In the genomic region with DNA sequence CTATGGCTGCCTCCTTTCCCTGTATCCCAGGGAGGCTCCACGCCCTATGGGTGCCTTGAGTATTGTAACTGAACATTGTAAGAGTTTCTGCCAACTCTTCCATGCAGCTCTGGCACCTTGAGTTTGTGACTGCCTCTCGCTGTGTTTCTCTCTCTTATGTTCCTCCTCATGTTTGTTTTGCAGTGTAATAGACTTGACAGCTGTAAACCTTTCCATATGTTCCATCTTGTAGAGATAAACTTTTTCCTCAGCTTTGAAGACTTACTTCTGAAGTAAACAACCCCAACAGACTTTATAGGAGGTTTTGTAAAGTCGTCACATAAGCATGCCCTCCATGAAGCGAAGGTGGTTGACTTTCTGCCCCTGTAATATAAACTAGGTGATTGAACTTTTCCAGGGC, we compare ENCODE assay signal across 29 mouse cellular contexts.
DNase-seq lines count a peak whose midpoint lies in the region; ATAC-seq and TF ChIP-seq lines count a peak whose summit lies in the region.
"Had no signal": no experiment of that assay in that cellular context is flagged by ENCODE, and none has a peak within 500 bp of the region (broad histone marks: within the 10 kb centered on the region; RNA-seq: fewer than 3 reads in every experiment).

No protein-coding gene starts in this region.

- peak; percentile 35 for DNase-seq in embryo, embryonic 10.5 days (ENCODE audit: low spot score)
- no peak for DNase-seq in embryo, embryonic 11 days
- no peak for DNase-seq in lung, embryonic 14.5 days
- no peak for DNase-seq in lung, adult 18-20 months
- DNase-seq in gastrocnemius, adult 2 months = no peak
- DNase-seq in forebrain, postnatal 0 days = no peak
- DNase-seq in ovary, postnatal 14 days (ENCODE audit: low spot score) = no peak
- DNase-seq: adrenal gland, adult 2 months; adrenal gland, postnatal 36 days; cerebellum, adult 2 months; cerebellum, postnatal 25 days; gastrocnemius, postnatal 10 days; heart, postnatal 10 days; kidney, adult 18-20 months; kidney, postnatal 14 days; lung, postnatal 10 days; midbrain, embryonic 14.5 days; right cerebral cortex, postnatal 25 days; spleen, adult 18-20 months; thymus, adult 2 months; thymus, postnatal 36 days had no signal

- intact Hi-C loops in gastrocnemius, adult 2 months (cut with DNase I) = no loop called here

- no peak overlapping the region for H3K9ac ChIP-seq in lung, embryonic 14.5 days
- no peak overlapping the region for H3K9ac ChIP-seq in limb, embryonic 13.5 days
- H3K9ac ChIP-seq in forebrain, postnatal 0 days = no peak overlapping the region
- H3K9ac ChIP-seq: forebrain, embryonic 15.5 days; heart, embryonic 13.5 days; hindbrain, embryonic 15.5 days had no signal

- TF ChIP-seq CTCF in lung, embryonic 14.5 days (IDR thresholded peaks at IDR 0.05; ENCODE audit: low read depth) = no peak
- no peak for TF ChIP-seq CTCF in gastrocnemius, adult 2 months (IDR thresholded peaks at IDR 0.05)
- no peak for TF ChIP-seq CTCF in forebrain, postnatal 0 days (IDR thresholded peaks at IDR 0.05; ENCODE audit: low read depth)

- H3K36me3 ChIP-seq in lung, embryonic 14.5 days (ENCODE audit: insufficient read depth) = no peaks in the 10 kb centered on the region
- no peaks in the 10 kb centered on the region for H3K36me3 ChIP-seq in limb, embryonic 13.5 days
- no peaks in the 10 kb centered on the region for H3K36me3 ChIP-seq in forebrain, postnatal 0 days (ENCODE audit: insufficient read depth)
- H3K36me3 ChIP-seq: forebrain, embryonic 10.5 days; forebrain, embryonic 15.5 days; heart, embryonic 13.5 days; hindbrain, embryonic 15.5 days had no signal

- no peak overlapping the region for H3K4me2 ChIP-seq in lung, embryonic 14.5 days
- H3K4me2 ChIP-seq in limb, embryonic 13.5 days (replicated peaks) = no peak overlapping the region
- H3K4me2 ChIP-seq in forebrain, postnatal 0 days (ENCODE audit: low read depth) = no peak overlapping the region
- H3K4me2 ChIP-seq: forebrain, embryonic 15.5 days; heart, embryonic 13.5 days; hindbrain, embryonic 15.5 days; liver, embryonic 11.5 days had no signal

- no peak overlapping the region for H3K4me3 ChIP-seq in lung, embryonic 14.5 days (ENCODE audit: low read depth, low read length)
- H3K4me3 ChIP-seq in limb, embryonic 13.5 days = no peak overlapping the region
- H3K4me3 ChIP-seq in gastrocnemius, adult 2 months = no peak overlapping the region
- no peak overlapping the region for H3K4me3 ChIP-seq in forebrain, postnatal 0 days (ENCODE audit: low read depth, low read length)
- H3K4me3 ChIP-seq: forebrain, embryonic 10.5 days; forebrain, embryonic 15.5 days; heart, embryonic 13.5 days; hindbrain, embryonic 15.5 days had no signal

- H3K9me3 ChIP-seq in lung, embryonic 14.5 days (ENCODE audit: low read depth, low read length) = no peaks in the 10 kb centered on the region
- H3K9me3 ChIP-seq in limb, embryonic 13.5 days = no peaks in the 10 kb centered on the region
- no peaks in the 10 kb centered on the region for H3K9me3 ChIP-seq in forebrain, postnatal 0 days (ENCODE audit: low read length)
- H3K9me3 ChIP-seq: forebrain, embryonic 10.5 days; forebrain, embryonic 15.5 days; heart, embryonic 13.5 days; hindbrain, embryonic 15.5 days had no signal

- H3K4me1 ChIP-seq in lung, embryonic 14.5 days (ENCODE audit: insufficient read depth) = peaks cover 32% of the 10 kb centered on the region
- peaks cover 26% of the 10 kb centered on the region for H3K4me1 ChIP-seq in limb, embryonic 13.5 days
- no peaks in the 10 kb centered on the region for H3K4me1 ChIP-seq in forebrain, postnatal 0 days (ENCODE audit: insufficient read depth)
- H3K4me1 ChIP-seq: hindbrain, embryonic 15.5 days had no signal

- WGBS in lung, embryonic 14.5 days = 52% methylated on average over 4 of the region's 4 CpGs
- 33% methylated on average over 4 of the region's 4 CpGs for WGBS in limb, embryonic 13.5 days
- 84% methylated on average over 4 of the region's 4 CpGs for WGBS in forebrain, postnatal 0 days

- peak overlapping the region; percentile 58; the same call in 1 of the 2 replicates for H3K27ac ChIP-seq in lung, embryonic 14.5 days (ENCODE audit: low read depth)
- peak overlapping the region; percentile 22; the same call in 1 of the 2 replicates for H3K27ac ChIP-seq in limb, embryonic 13.5 days
- H3K27ac ChIP-seq in gastrocnemius, adult 2 months = no peak overlapping the region
- H3K27ac ChIP-seq in forebrain, postnatal 0 days (ENCODE audit: low read depth, low read length) = no peak overlapping the region
- H3K27ac ChIP-seq: forebrain, embryonic 10.5 days; forebrain, embryonic 15.5 days; heart, embryonic 13.5 days; hindbrain, embryonic 15.5 days had no signal

- H3K27me3 ChIP-seq in lung, embryonic 14.5 days (ENCODE audit: insufficient read depth, low read length) = no peaks in the 10 kb centered on the region
- no peaks in the 10 kb centered on the region for H3K27me3 ChIP-seq in limb, embryonic 13.5 days
- no peaks in the 10 kb centered on the region for H3K27me3 ChIP-seq in forebrain, postnatal 0 days (ENCODE audit: insufficient read depth, low read length)
- H3K27me3 ChIP-seq: CH12.LX; forebrain, embryonic 15.5 days; heart, embryonic 13.5 days; hindbrain, embryonic 15.5 days had no signal

- no peak for ATAC-seq in lung, embryonic 14.5 days (ENCODE audit: insufficient read depth)
- ATAC-seq in limb, embryonic 13.5 days (ENCODE audit: low FRiP score, low read depth) = no peak
- ATAC-seq in forebrain, postnatal 0 days = no peak
- ATAC-seq: activated CD4-positive, CD25-positive, alpha-beta regulatory T cell, adult 4 months; forebrain, embryonic 15.5 days had no signal

Comparison
In these comparisons a context has a peak if more than half of its experiments do, and no peak if none do; other contexts are left out.
1. H3K27ac ChIP-seq: peak in lung, embryonic 14.5 days (single experiment) and limb, embryonic 13.5 days (single experiment); none in gastrocnemius, adult 2 months (single experiment) and forebrain, postnatal 0 days (single experiment).